In genomic region chr16:30709975-30710374, GRCm38 (mm10) we compare ENCODE assay signal across 31 mouse cellular contexts.
"Had no signal": no experiment of that assay in that cellular context is flagged by ENCODE, and none has a peak within 500 bp of the region (broad histone marks: within the 10 kb centered on the region; RNA-seq: fewer than 3 reads in every experiment).

No protein-coding gene starts in this region.

- H3K4me1 ChIP-seq: heart, embryonic 13.5 days; heart, embryonic 15.5 days; hindbrain, embryonic 12.5 days; intestine, embryonic 15.5 days; kidney, embryonic 15.5 days had no signal

- H3K4me2 ChIP-seq: heart, embryonic 11.5 days; heart, embryonic 12.5 days; heart, embryonic 13.5 days; heart, embryonic 15.5 days; hindbrain, embryonic 12.5 days; hindbrain, embryonic 14.5 days; hindbrain, embryonic 15.5 days; intestine, embryonic 15.5 days; kidney, embryonic 15.5 days had no signal

- ATAC-seq: hindbrain, embryonic 16.5 days; hindbrain, postnatal 0 days; inflammation-experienced regulatory T-cells, adult 6 months; intestine, embryonic 15.5 days; intestine, embryonic 16.5 days; intestine, postnatal 0 days had no signal

- H3K27ac ChIP-seq: heart, embryonic 10.5 days; heart, embryonic 13.5 days; heart, embryonic 15.5 days; hindbrain, embryonic 10.5 days; hindbrain, embryonic 12.5 days; hindbrain, embryonic 14.5 days; hindbrain, embryonic 15.5 days; hindbrain, postnatal 0 days; intestine, embryonic 15.5 days; kidney, embryonic 15.5 days; kidney, postnatal 0 days; layer of hippocampus, adult 2 months; left cerebral cortex, adult 2 months had no signal

- H3K27me3 ChIP-seq: heart, embryonic 12.5 days; heart, embryonic 13.5 days; heart, embryonic 15.5 days; hindbrain, embryonic 12.5 days; hindbrain, embryonic 15.5 days; intestine, embryonic 15.5 days; kidney, embryonic 15.5 days had no signal

- H3K4me3 ChIP-seq: heart, embryonic 10.5 days; heart, embryonic 12.5 days; heart, embryonic 13.5 days; heart, embryonic 15.5 days; hindbrain, embryonic 10.5 days; hindbrain, embryonic 12.5 days; hindbrain, embryonic 15.5 days; intestine, embryonic 15.5 days; kidney, embryonic 15.5 days; layer of hippocampus, adult 2 months; left cerebral cortex, adult 2 months had no signal

- H3K9me3 ChIP-seq: heart, embryonic 10.5 days; heart, embryonic 15.5 days; hindbrain, embryonic 10.5 days; hindbrain, embryonic 15.5 days; intestine, embryonic 15.5 days had no signal

- H3K9ac ChIP-seq: heart, embryonic 12.5 days; heart, embryonic 13.5 days; heart, embryonic 15.5 days; hindbrain, embryonic 12.5 days; hindbrain, embryonic 14.5 days; hindbrain, embryonic 15.5 days; intestine, embryonic 15.5 days; kidney, embryonic 15.5 days had no signal

- H3K36me3 ChIP-seq: heart, embryonic 10.5 days; heart, embryonic 12.5 days; heart, embryonic 13.5 days; heart, embryonic 15.5 days; hindbrain, embryonic 10.5 days; hindbrain, embryonic 12.5 days; hindbrain, embryonic 15.5 days; intestine, embryonic 15.5 days; kidney, embryonic 15.5 days had no signal

- DNase-seq: heart, postnatal 10 days; heart, postnatal 14 days; heart, postnatal 36 days; heart, postnatal 4 days; kidney, adult 11 months; kidney, adult 18-20 months; kidney, adult 8-10 months; kidney, adult 9 months; kidney, postnatal 10 days; kidney, postnatal 25 days; layer of hippocampus, adult 9-11 months; layer of hippocampus, postnatal 36 days had no signal
